Mouse (Mus musculus) left cerebral cortex, postnatal 10 days (tissue): ENCODE measurements at regions not wholly inside any gene's neighbourhood (a gene's known extent, or its start where the extent isn't known, plus 50 kb on each side); places are given as distances from the start of the nearest gene placed in this dataset.
A peak's percentile ranks its signal among the peaks of the same experiment; 100 is the strongest.

Experiments
- DNase-seq, 2 experiments: peaks; one replicate each; pipeline ENCODE4 v3.0.0; 2021 to 2022; ENCODE audit warnings: low spot score in 2 of 2, mixed read lengths in 1 of 2; ENCODE audit errors: extremely low spot score in 1 of 2
- intact Hi-C: fragments of 180-260 bp; cut with DNase I; formaldehyde crosslinking; loops from one replicate; pipeline ENCODE4 v1.15.1; 2025

GRCm38 (mm10) chr12:118784643-118785042, 61.5 kb upstream of the Sp8 start:
- intact Hi-C loops: no loop called here
- DNase-seq: no peak

DNA sequence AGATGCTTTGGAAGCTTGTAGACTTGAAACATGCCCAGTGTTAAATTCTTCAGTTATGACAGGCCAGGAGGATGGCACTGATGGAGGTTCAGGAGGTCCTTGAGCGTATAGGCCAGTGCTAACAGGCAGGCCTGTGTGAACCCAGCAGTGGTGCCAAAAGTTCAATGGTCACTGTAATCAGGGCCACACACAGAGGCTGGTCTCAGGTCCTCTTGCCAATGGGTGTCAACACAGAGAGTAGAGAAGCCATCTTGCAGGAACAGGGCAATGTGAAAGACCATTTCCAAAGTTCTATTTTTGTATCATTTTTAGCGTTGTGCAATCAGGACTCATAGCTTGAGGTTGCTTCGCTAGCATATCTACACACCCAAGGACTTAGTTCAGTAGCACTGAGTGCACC, 64.2 kb upstream of the Sp8 start:
- intact Hi-C loops: no loop called here
- no peak for DNase-seq

DNA sequence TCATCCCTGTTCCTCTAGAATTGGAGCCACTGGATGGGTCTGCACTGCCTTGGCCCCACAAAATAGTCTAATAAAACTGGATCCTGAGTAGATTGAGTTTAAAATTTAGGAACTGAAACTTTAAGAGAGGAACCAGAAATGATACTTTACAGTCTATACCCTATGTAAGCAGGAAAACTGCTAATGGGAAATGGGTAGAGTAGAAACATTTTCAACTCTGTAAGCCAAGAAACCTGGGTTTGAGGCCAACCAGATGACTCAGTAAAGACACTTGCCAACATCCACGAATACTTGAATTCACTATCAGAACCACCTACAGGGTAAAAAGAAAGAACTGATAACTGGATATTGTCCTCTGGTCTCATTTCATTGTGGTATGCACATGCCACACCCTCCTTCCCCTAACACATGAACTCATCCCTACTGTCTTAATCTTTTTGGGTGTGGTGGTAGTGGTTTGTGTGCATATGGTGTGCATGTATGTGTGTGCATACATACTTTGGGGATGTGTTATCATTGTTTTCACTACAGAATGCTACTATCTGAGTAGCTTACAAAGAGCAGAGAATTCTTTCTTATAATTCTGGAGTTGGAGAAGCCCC, 70.6 kb upstream of the Sp8 start:
- intact Hi-C loops: no loop called here

DNA sequence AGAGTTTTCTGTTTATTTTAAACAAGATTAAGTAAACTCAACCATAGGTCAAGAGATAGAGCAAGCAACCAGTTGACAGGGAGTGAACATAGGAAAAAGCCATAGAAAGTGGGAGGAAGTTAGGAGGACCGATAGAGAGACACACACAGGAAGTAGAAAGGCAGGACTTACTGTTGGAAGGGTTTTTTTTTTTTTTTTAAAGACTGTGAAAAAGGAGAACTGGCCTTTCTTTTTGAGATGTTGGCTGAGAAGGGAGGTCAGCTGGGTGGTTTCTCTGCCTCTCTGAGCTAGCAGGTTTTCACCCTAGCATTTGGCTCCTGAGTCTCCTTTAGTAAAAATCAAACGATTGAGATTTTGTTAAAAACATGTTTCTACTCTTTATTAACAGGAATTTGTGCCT, 73.3 kb upstream of the Sp8 start:
- DNase-seq: no peak

More for the DNA sequence above, 70.6 kb upstream of the Sp8 start:
- DNase-seq: no peak

GRCm38 (mm10) chr12:118766472-118766871, 79.7 kb upstream of the Sp8 start:
- no peak for DNase-seq
- intact Hi-C loops: no loop called here

More for the DNA sequence above, 73.3 kb upstream of the Sp8 start:
- intact Hi-C loops: no loop called here

DNA sequence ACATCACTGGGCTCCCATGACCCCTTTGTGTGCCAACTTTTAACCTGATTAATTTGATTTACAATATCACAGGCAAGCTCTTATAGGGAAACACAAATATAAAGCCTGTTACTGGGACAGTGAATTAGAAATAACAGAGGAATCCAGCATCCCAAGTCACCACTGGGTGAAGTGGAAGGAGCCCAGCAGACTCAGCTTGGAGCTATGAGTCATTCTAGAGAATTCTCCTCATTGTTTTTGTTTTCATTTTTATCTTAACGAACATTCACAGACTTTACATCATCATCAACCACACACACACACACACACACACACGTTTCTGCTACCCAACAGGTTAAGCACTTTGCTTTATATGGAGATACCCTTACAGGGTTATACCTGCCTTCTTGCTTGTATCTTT, 92.1 kb upstream of the Sp8 start:
- intact Hi-C loops: no loop called here
- no peak for DNase-seq

- intact Hi-C loops: no loop called here
- no peak for DNase-seq
Measured at GRCm38 (mm10) chr12:118739103-118739502, 107.0 kb upstream of the Sp8 start.

- intact Hi-C loops: no loop called here
- DNase-seq: no peak
Measured at GRCm38 (mm10) chr12:118725891-118726290, 120.2 kb upstream of the Sp8 start.

- intact Hi-C loops: no loop called here
- peak in 1 of 2 experiments; percentile 1 for DNase-seq
Measured at GRCm38 (mm10) chr12:118719878-118720573, 126.1 kb upstream of the Sp8 start.

GRCm38 (mm10) chr12:118716824-118717223, 129.3 kb upstream of the Sp8 start:
- DNase-seq: no peak
- intact Hi-C loops: no loop called here

GRCm38 (mm10) chr12:118706626-118707025, 139.5 kb upstream of the Sp8 start:
- DNase-seq: no peak
- intact Hi-C loops: no loop called here

- no peak for DNase-seq
- intact Hi-C loops: no loop called here
Measured at GRCm38 (mm10) chr12:118704826-118705225, 141.3 kb upstream of the Sp8 start.

GRCm38 (mm10) chr12:118703730-118704129, 142.4 kb upstream of the Sp8 start:
- no peak for DNase-seq

DNA sequence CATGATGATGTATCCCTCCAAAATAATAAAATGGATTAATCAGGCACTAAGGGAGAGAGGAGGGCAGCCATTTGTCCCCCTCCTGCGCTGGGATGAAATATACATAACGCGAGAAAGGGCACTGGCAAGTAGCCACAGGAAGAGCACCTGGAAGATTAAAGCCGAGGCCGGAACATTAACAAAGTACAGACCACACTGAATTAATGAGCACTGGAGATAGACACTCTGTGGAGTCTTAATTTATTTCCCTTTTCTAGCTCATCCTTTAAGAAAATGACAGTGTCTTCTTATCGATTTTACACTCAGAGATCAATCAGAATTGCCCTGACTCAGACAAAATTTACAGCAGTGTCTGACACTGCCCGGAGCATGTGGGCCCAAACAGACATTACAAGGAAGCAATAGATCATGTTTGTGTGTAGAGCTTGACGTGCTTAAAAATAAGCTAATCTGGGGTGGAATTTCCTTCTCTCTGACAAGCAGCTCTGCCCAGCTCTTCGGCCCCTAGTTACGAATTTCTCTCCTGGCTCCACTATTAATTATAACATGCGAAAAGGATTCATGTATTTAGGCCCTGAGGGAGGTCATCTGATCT, 143.0 kb upstream of the Sp8 start:
- intact Hi-C loops: no loop called here
- DNase-seq: no peak

More at GRCm38 (mm10) chr12:118703730-118704129, 142.4 kb upstream of the Sp8 start:
- intact Hi-C loops: no loop called here

DNA sequence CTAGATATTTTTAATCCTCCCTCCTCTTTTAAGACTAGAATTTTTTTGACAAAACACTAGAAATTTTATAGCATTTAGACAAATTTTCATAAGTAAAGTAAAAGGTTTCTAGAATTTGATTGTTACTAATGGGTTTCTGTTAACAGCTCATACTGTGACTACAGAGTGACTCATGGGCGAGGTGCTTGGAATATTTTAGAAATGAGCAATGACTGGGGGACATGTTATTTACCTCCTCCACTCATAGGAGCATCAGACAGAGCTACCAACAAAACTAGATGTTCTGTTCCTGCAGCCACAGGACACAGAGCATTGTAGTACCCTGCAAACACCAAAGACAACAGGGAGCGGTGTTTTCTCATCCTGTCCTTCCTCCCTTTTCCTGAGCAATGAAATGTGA, 144.3 kb upstream of the Sp8 start:
- intact Hi-C loops: no loop called here
- no peak for DNase-seq

DNA sequence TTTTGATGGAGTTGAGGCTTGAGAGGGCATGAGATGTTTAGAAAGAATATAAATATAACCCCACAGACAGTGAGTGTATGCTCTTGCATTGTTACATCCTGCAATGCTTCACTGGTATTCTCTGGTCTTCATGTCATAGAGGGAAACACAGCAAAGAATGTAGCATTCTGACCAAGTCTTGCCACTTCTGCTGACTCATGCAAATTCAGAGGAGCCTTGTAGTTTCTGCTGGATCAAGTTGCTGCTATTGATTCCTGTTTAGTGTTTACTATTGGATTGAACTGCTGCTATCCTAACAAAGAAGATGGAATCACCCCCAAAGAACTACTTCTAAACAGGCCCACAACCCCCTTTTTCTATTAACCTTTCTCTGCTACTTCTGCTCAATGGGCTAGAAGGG, 148.0 kb upstream of the Sp8 start:
- no peak for DNase-seq
- intact Hi-C loops: no loop called here

- no peak for DNase-seq
- intact Hi-C loops: no loop called here
Measured at GRCm38 (mm10) chr12:118694701-118695100, 151.4 kb upstream of the Sp8 start.

- DNase-seq: no peak
- intact Hi-C loops: no loop called here
Measured at GRCm38 (mm10) chr12:118682902-118683301, 163.2 kb upstream of the Sp8 start.

- intact Hi-C loops: no loop called here
Measured at GRCm38 (mm10) chr12:118677989-118678388, 168.1 kb upstream of the Sp8 start.

DNA sequence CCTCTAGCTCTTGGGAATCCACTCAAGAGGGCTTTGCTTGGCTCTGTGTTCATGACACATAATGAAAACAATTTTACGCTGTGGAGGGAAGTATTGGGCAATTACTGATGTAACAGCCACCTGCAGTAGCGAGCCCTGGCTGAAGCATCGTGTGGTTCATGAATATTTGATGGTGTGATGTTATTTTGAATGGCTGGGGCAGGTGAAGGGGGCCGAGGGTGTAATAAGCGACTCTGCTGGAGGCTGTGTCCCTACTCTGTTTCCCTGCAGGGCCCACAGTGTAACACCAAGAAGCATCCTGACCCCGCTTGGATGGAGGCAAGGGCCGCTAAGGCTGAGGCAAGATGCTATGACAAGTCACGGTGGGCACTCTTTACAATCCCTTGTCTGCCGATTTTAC, 184.6 kb upstream of the Sp8 start:
- intact Hi-C loops: loop anchor here (10.0 kb wide), 1 partner anchor 183 kb away; the partner anchor contains the start of gene Sp8
- no peak for DNase-seq

More at GRCm38 (mm10) chr12:118677989-118678388, 168.1 kb upstream of the Sp8 start:
- DNase-seq: no peak
